ENCODE assay signal across 16 mouse cellular contexts in genomic region chr2:76843162-76843561, GRCm38 (mm10).
DNase-seq lines count a peak whose midpoint lies in the region; ATAC-seq and TF ChIP-seq lines count a peak whose summit lies in the region.
"Had no signal": no experiment of that assay in that cellular context is flagged by ENCODE, and none has a peak within 500 bp of the region (broad histone marks: within the 10 kb centered on the region; RNA-seq: fewer than 3 reads in every experiment).

No protein-coding gene starts in this region.

- no peak for ATAC-seq in heart, embryonic 12.5 days (ENCODE audit: insufficient number of reproducible peaks, low FRiP score)
- no peak for ATAC-seq in liver, postnatal 0 days
- ATAC-seq in liver, embryonic 11.5 days (replicated peaks; ENCODE audit: low FRiP score), result no peak
- no peak for ATAC-seq in forebrain, embryonic 11.5 days (replicated peaks; ENCODE audit: low FRiP score)
- ATAC-seq: forebrain, embryonic 16.5 days; inflammation-experienced regulatory T-cells, adult 6 months had no signal

- no peaks in the 10 kb centered on the region for H3K27me3 ChIP-seq in heart, embryonic 12.5 days (replicated peaks)
- no peaks in the 10 kb centered on the region for H3K27me3 ChIP-seq in liver, postnatal 0 days (ENCODE audit: insufficient read depth, low read length)
- no peaks in the 10 kb centered on the region for H3K27me3 ChIP-seq in liver, embryonic 11.5 days (replicated peaks; ENCODE audit: control insufficient read depth, insufficient read depth, low read length)
- no peaks in the 10 kb centered on the region for H3K27me3 ChIP-seq in forebrain, embryonic 11.5 days (ENCODE audit: control insufficient read depth, insufficient read depth, low read length)

- H3K4me1 ChIP-seq in heart, embryonic 12.5 days (replicated peaks), result no peaks in the 10 kb centered on the region
- H3K4me1 ChIP-seq in liver, postnatal 0 days (ENCODE audit: insufficient read depth), result no peaks in the 10 kb centered on the region
- H3K4me1 ChIP-seq in liver, embryonic 11.5 days (replicated peaks; ENCODE audit: control insufficient read depth, insufficient read depth, low read length), result no peaks in the 10 kb centered on the region
- H3K4me1 ChIP-seq in ES-E14 (ENCODE audit: control insufficient read depth in 2 of 2, insufficient read depth in 2 of 2, low read length in 2 of 2, poor library complexity in 1 of 2), result no peaks in the 10 kb centered on the region
- H3K4me1 ChIP-seq in forebrain, embryonic 11.5 days (replicated peaks; ENCODE audit: control insufficient read depth, insufficient read depth, low read length), result no peaks in the 10 kb centered on the region

- peak; percentile 54 for DNase-seq in heart, adult 11 months
- DNase-seq in liver, postnatal 0 days, result no peak
- DNase-seq in liver, embryonic 11.5 days (ENCODE audit: low spot score), result no peak
- peak; percentile 11 for DNase-seq in ES-E14 (ENCODE audit: low read depth, low spot score)
- DNase-seq in embryo, embryonic 9.5 days (ENCODE audit: extremely low spot score), result peak; percentile 7
- DNase-seq in frontal cortex, postnatal 14 days (ENCODE audit: low spot score in 2 of 2), result no peak
- DNase-seq in forebrain, embryonic 11.5 days (ENCODE audit: low spot score), result no peak
- DNase-seq: adrenal gland, postnatal 25 days; gastrocnemius, postnatal 25 days; heart, postnatal 10 days; kidney, postnatal 10 days; layer of hippocampus, adult 9-11 months; left cerebral cortex, postnatal 4 days had no signal

- H3K36me3 ChIP-seq in heart, embryonic 12.5 days, result peaks cover 75% of the 10 kb centered on the region
- no peaks in the 10 kb centered on the region for H3K36me3 ChIP-seq in liver, postnatal 0 days (replicated peaks; ENCODE audit: insufficient read depth, low read length)
- H3K36me3 ChIP-seq in liver, embryonic 11.5 days (ENCODE audit: control insufficient read depth, insufficient read depth, low read length), result no peaks in the 10 kb centered on the region
- H3K36me3 ChIP-seq in ES-E14 (ENCODE audit: control insufficient read depth, insufficient read depth, low read length, poor library complexity, severe bottlenecking), result no peaks in the 10 kb centered on the region
- no peaks in the 10 kb centered on the region for H3K36me3 ChIP-seq in forebrain, embryonic 11.5 days (ENCODE audit: control insufficient read depth, insufficient read depth, low read length)

- H3K27ac ChIP-seq in heart, embryonic 12.5 days (ENCODE audit: poor library complexity, severe bottlenecking), result no peak overlapping the region; the same call in 1 of the 2 replicates
- no peak overlapping the region for H3K27ac ChIP-seq in liver, postnatal 0 days (ENCODE audit: low read depth)
- no peak overlapping the region for H3K27ac ChIP-seq in liver, embryonic 11.5 days (ENCODE audit: low read depth, low read length)
- H3K27ac ChIP-seq in ES-E14 (ENCODE audit: insufficient read depth, low read depth, low read length, poor library complexity, severe bottlenecking), result no peak overlapping the region
- H3K27ac ChIP-seq in forebrain, embryonic 11.5 days (ENCODE audit: low read depth, low read length), result no peak overlapping the region

- H3K4me2 ChIP-seq in heart, embryonic 12.5 days, result no peak overlapping the region
- H3K4me2 ChIP-seq in liver, postnatal 0 days (ENCODE audit: low read depth, low read length), result no peak overlapping the region
- H3K4me2 ChIP-seq in liver, embryonic 11.5 days, result no peak overlapping the region
- H3K4me2 ChIP-seq in forebrain, embryonic 11.5 days (ENCODE audit: low read depth, low read length, severe bottlenecking), result no peak overlapping the region

- no peak for TF ChIP-seq EP300 in liver, postnatal 0 days (IDR thresholded peaks at IDR 0.05; ENCODE audit: low read depth)

- H3K9ac ChIP-seq in heart, embryonic 12.5 days, result no peak overlapping the region
- no peak overlapping the region for H3K9ac ChIP-seq in liver, postnatal 0 days (replicated peaks)
- H3K9ac ChIP-seq in liver, embryonic 11.5 days (ENCODE audit: low read depth, low read length), result no peak overlapping the region
- no peak overlapping the region for H3K9ac ChIP-seq in ES-E14 (ENCODE audit: insufficient read depth, low read depth, low read length, poor library complexity, severe bottlenecking)
- H3K9ac ChIP-seq in forebrain, embryonic 11.5 days (ENCODE audit: low read length), result no peak overlapping the region

- 57% methylated on average over 1 of the region's 1 CpGs for WGBS in heart, embryonic 12.5 days
- WGBS in liver, postnatal 0 days (ENCODE audit: insufficient replicate concordance), result 59% methylated on average over 1 of the region's 1 CpGs
- 75% methylated on average over 1 of the region's 1 CpGs for WGBS in liver, embryonic 11.5 days
- 76% methylated on average over 1 of the region's 1 CpGs for WGBS in forebrain, embryonic 11.5 days

- peak; percentile 15; the same call in 1 of the 2 replicates for TF ChIP-seq CTCF in liver, postnatal 0 days (IDR thresholded peaks at IDR 0.05; ENCODE audit: low read depth)

- in situ Hi-C loops in ES-E14 (cut with MboI; ENCODE audit: low sequenced_read_pairs in 2 of 2, unreplicated experiment in 2 of 2), result no loop called here

- no peaks in the 10 kb centered on the region for H3K9me3 ChIP-seq in heart, embryonic 12.5 days (replicated peaks)
- H3K9me3 ChIP-seq in liver, postnatal 0 days (ENCODE audit: low read length), result no peaks in the 10 kb centered on the region
- no peaks in the 10 kb centered on the region for H3K9me3 ChIP-seq in liver, embryonic 11.5 days (ENCODE audit: control insufficient read depth, low read length)
- H3K9me3 ChIP-seq in ES-E14 (ENCODE audit: control insufficient read depth, insufficient read depth, low read depth, low read length), result no peaks in the 10 kb centered on the region
- H3K9me3 ChIP-seq in forebrain, embryonic 11.5 days (ENCODE audit: control insufficient read depth, low read length), result no peaks in the 10 kb centered on the region

- H3K4me3 ChIP-seq in heart, embryonic 12.5 days, result no peak overlapping the region
- H3K4me3 ChIP-seq in liver, postnatal 0 days (ENCODE audit: low read depth, low read length), result no peak overlapping the region
- H3K4me3 ChIP-seq in liver, embryonic 11.5 days (ENCODE audit: low read depth, low read length), result no peak overlapping the region
- H3K4me3 ChIP-seq in ES-E14 (ENCODE audit: insufficient read depth in 1 of 2, low read depth in 1 of 2, low read length in 2 of 2, poor library complexity in 1 of 2, severe bottlenecking in 1 of 2), result no peak overlapping the region
- H3K4me3 ChIP-seq in forebrain, embryonic 11.5 days (ENCODE audit: low read depth, low read length), result no peak overlapping the region

TF ChIP-seq in ES-E14, 5 proteins besides CTCF, POLR2A, EP300 and RAD21:
- no peak for TF ChIP-seq ZNF384 (IDR thresholded peaks at IDR 0.05; ENCODE audit: low read depth, low read length)
- no peak for TF ChIP-seq MAFK (IDR thresholded peaks at IDR 0.05; ENCODE audit: insufficient read depth, low read depth, low read length)
- no peak for TF ChIP-seq HCFC1 (IDR thresholded peaks at IDR 0.05; ENCODE audit: borderline replicate concordance, insufficient read depth, low read length)
- no peak for TF ChIP-seq CHD2 (IDR thresholded peaks at IDR 0.05; ENCODE audit: low read depth, low read length)
- TF ChIP-seq ZC3H11A (IDR thresholded peaks at IDR 0.05; ENCODE audit: borderline replicate concordance, low read depth, low read length), result no peak
TF ChIP-seq in ES-E14: peak in this region for 0.

Comparison
In these comparisons a context has a peak if more than half of its experiments do, and no peak if none do; other contexts are left out.
1. DNase-seq: peak in heart, adult 11 months (single experiment), ES-E14 (single experiment) and embryo, embryonic 9.5 days (single experiment); none in liver, postnatal 0 days (single experiment), liver, embryonic 11.5 days (single experiment), frontal cortex, postnatal 14 days (0 of 2) and forebrain, embryonic 11.5 days (single experiment).